Mouse (Mus musculus) liver, embryonic 16.5 days (tissue): ENCODE data around the gene Iqcn. TPM values are rescaled to one million over a fixed set of nuclear protein-coding genes. Genes with fewer than 3 reads are reported as not detected.
A peak's percentile ranks its signal among the peaks of the same experiment; 100 is the strongest.

Experiments
- ATAC-seq: fragments of 200-750 bp; cut with Nextera tagmentation; 2 replicates; pipeline ENCODE4 v1.8.0; 2017; ENCODE audit warnings: low read depth, mild to moderate bottlenecking, moderate number of reproducible peaks, moderate library complexity
- H3K27ac ChIP-seq: fragments of 300-500 bp; sonication (generic); 2 replicates; pipeline ENCODE4 v1.5.1; 2014; ENCODE audit warnings: mild to moderate bottlenecking, low read length
- H3K27me3 ChIP-seq: fragments of 300-500 bp; sonication (generic); 2 replicates; pipeline ENCODE4 v1.6.1; 2014; ENCODE audit warnings: low read depth, low read length, mixed read lengths; ENCODE audit not compliant: control insufficient read depth, insufficient read depth
- H3K36me3 ChIP-seq: fragments of 300-500 bp; sonication (generic); 2 replicates; pipeline ENCODE4 v1.6.1; 2014; ENCODE audit warnings: mild to moderate bottlenecking; ENCODE audit not compliant: control insufficient read depth, insufficient read depth
- H3K4me1 ChIP-seq: fragments of 300-500 bp; sonication (generic); 2 replicates; pipeline ENCODE4 v1.6.1; 2014; ENCODE audit warnings: low read depth, low read length, mixed read lengths; ENCODE audit not compliant: control insufficient read depth
- H3K4me2 ChIP-seq: fragments of 300-500 bp; sonication (generic); 2 replicates; pipeline ENCODE4 v1.6.1; 2014; ENCODE audit warnings: low read depth, low read length, mixed read lengths
- H3K4me3 ChIP-seq: fragments of 300-500 bp; sonication (generic); 2 replicates; pipeline ENCODE4 v1.5.1; 2014; ENCODE audit warnings: low read depth, mild to moderate bottlenecking, low read length
- H3K9ac ChIP-seq: fragments of 300-500 bp; sonication (generic); 2 replicates; pipeline ENCODE4 v1.6.1; 2014; ENCODE audit warnings: low read depth, low read length
- H3K9me3 ChIP-seq: fragments of 300-500 bp; sonication (generic); replicated peaks from 2 replicates; pipeline ENCODE4 v1.6.1; 2016; ENCODE audit warnings: low read length; ENCODE audit not compliant: control insufficient read depth
- WGBS: fragments of 180-500 bp; shearing (Covaris S2); extraction: QIAGEN DNeasy Blood & Tissue Kit; methylation state at CpG from one replicate; pipeline ENCODE4 v1.1.7; 2014; ENCODE audit not compliant: insufficient replicate concordance; 5-methylcytosine and 5-hydroxymethylcytosine counted together
- polyA plus RNA-seq: library from polyadenylated mRNA; unstranded; fragments of >200 nt; fragmentation: Nextera tagmentation; extraction: Ambion mirVana; gene quantifications from 2 replicates; pipeline ENCODE4 v1.2.1, GENCODE M21; 2015

The Iqcn gene
- polyA plus RNA-seq, 1 experiment from 2014 or later = not detected

- H3K9ac ChIP-seq = peak overlapping the region; percentile 78
- H3K4me1 ChIP-seq = peaks cover 54% of the 10 kb centered on the region
- WGBS = 3% methylated on average over 31 of the region's 31 CpGs
- no peaks in the 10 kb centered on the region for H3K36me3 ChIP-seq
- peak overlapping the region; percentile 94 for H3K27ac ChIP-seq
- peaks cover 2% of the 10 kb centered on the region; the same call in 1 of the 2 replicates for H3K27me3 ChIP-seq
- peak; percentile 35 for ATAC-seq
- peak overlapping the region; percentile 84 for H3K4me2 ChIP-seq
- no peaks in the 10 kb centered on the region for H3K9me3 ChIP-seq
- H3K4me3 ChIP-seq = peak overlapping the region; percentile 55
These were observed 7.0 kb upstream of the Iqcn start for GRCm38 (mm10) chr8:70696019-70696885.

GRCm38 (mm10) chr8:70696946-70697345 is 6.3 kb upstream of the Iqcn start:
- Histone ChIP-seq H3K4me1 (peaks cover 58% of the 10 kb centered on the region), H3K36me3 (no peaks in the 10 kb centered on the region), H3K9ac (peak overlapping the region; percentile 78), H3K9me3 (no peaks in the 10 kb centered on the region), H3K27ac (peak overlapping the region; percentile 94), H3K4me3 (peak overlapping the region; percentile 55), H3K27me3 (peaks cover 2% of the 10 kb centered on the region; the same call in 1 of the 2 replicates), H3K4me2 (peak overlapping the region; percentile 84)
- WGBS = 53% methylated on average over 4 of the region's 4 CpGs
- ATAC-seq = no peak

DNA sequence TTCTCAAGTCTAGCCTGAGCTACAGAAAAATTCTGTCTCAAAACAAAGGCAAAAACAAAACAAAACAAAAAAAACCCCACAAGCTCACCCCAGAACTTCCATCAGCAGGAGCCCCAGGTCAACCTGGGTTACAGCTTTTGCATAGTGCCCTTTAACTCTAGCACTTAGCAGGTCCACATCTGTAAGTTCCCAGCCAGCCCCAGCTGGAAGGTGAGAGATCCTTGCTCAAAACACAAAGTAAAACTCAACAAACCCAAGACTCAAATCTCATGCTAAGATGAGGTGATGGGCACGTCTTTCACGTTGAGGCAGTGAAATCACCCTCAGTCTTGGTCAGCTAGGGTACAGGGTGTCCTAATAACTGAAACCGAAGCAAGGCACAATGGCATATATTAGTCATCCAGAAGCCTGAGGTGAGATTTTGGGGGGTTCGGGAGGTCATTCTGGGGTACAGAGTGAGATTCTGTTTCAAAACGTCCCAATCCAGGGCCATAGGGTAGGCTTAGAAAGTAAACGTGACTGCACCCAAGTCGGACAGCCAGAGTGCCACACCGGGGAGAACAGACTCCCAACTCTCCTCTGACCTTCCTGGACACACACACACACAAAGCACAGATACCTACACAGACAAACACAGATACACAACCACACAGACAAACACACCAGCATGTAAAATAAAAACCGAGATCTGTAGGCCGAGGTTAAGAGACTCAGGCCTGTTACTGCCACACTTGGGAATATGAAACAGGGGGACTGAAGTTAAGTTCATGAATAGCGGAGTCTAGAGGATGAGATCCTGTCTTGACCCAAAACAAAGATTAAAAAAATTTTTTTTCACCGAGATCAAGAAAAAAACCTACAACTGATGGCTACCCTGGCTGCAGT is 5.6 kb upstream of the Iqcn start:
- H3K27ac ChIP-seq = peak overlapping the region; percentile 94
- peak overlapping the region; percentile 69 for H3K4me2 ChIP-seq
- H3K36me3 ChIP-seq = no peaks in the 10 kb centered on the region
- ATAC-seq = no peak
- no peaks in the 10 kb centered on the region for H3K27me3 ChIP-seq
- H3K4me3 ChIP-seq = peak overlapping the region; percentile 88
- H3K9me3 ChIP-seq = no peaks in the 10 kb centered on the region
- peaks cover 55% of the 10 kb centered on the region for H3K4me1 ChIP-seq
- peak overlapping the region; percentile 78 for H3K9ac ChIP-seq
- WGBS = 64% methylated on average over 12 of the region's 12 CpGs

DNA sequence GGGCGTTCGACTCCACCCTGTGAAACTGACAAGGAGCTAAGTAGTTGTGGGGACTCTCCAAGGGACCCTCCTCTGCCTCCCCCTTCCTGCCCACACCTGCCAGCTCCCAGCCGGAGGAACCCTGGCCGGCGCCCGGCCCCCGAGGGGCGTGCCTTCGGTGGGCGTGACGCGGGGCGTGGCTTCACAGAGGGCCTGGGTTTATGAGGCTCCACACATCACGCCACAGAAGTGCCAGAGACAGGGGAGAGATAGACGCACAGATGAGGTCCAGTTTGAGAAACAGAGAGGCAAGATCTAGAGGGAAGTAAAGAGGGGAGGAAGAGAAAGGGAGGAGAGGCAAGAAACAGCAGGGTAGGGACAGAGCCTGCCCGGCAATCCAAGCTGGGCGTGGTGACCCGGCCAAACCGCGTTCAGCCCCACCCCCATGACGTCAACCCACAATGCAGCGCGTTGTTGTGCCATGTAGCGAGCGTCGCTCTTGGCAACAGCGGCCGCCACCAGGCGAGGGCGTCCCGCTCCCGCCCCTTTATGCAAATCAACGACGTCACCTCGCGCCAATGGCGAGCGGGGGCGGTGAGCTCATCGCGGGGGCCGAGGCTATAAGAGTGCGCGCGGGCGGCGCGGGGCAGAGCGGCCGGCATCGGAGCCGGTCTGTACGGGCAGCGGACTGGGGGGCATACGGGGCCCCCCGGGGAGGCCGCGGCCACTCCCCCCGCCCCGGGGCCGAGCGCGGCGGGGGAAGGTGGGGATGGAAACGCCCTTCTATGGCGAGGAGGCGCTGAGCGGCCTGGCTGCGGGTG is 4.7 kb upstream of the Iqcn start, which contains the start of gene Jund:
Gene Jund (plus strand): TSS at position 640 of the 800 bp plus-strand sequence.
- H3K4me3 ChIP-seq = peak within 1 kb of the TSS; percentile 88
- H3K36me3 ChIP-seq = no peaks in the 10 kb centered on the region
- peak within 1 kb of the TSS; percentile 98 for H3K9ac ChIP-seq
- H3K9me3 ChIP-seq = no peaks in the 10 kb centered on the region
- ATAC-seq = peak; percentile 86
- peaks cover 55% of the 10 kb centered on the region for H3K4me1 ChIP-seq
- H3K27ac ChIP-seq = peak within 1 kb of the TSS; percentile 98
- WGBS = under 1% methylated on average over 64 of the region's 69 CpGs
- peak within 1 kb of the TSS; percentile 99 for H3K4me2 ChIP-seq
- no peaks in the 10 kb centered on the region for H3K27me3 ChIP-seq

- Histone ChIP-seq H3K27me3 (no peaks in the 10 kb centered on the region), H3K27ac (peak overlapping the region; percentile 98), H3K4me3 (peak overlapping the region; percentile 88), H3K9me3 (no peaks in the 10 kb centered on the region), H3K4me2 (peak overlapping the region; percentile 99), H3K9ac (peak overlapping the region; percentile 98), H3K36me3 (no peaks in the 10 kb centered on the region), H3K4me1 (peaks cover 51% of the 10 kb centered on the region)
- peak; percentile 7 for ATAC-seq
- under 1% methylated on average over 84 of the region's 89 CpGs for WGBS
These were observed 4.0 kb upstream of the Iqcn start for GRCm38 (mm10) chr8:70699116-70699833.

GRCm38 (mm10) chr8:70699834-70700554 is 3.3 kb upstream of the Iqcn start:
- WGBS = 0% methylated on average over 59 of the region's 59 CpGs
- no peaks in the 10 kb centered on the region for H3K27me3 ChIP-seq
- peak overlapping the region; percentile 98 for H3K9ac ChIP-seq
- H3K9me3 ChIP-seq = no peaks in the 10 kb centered on the region
- H3K4me1 ChIP-seq = peaks cover 46% of the 10 kb centered on the region
- H3K36me3 ChIP-seq = no peaks in the 10 kb centered on the region
- peak overlapping the region; percentile 98 for H3K27ac ChIP-seq
- H3K4me2 ChIP-seq = peak overlapping the region; percentile 99
- H3K4me3 ChIP-seq = peak overlapping the region; percentile 88
- ATAC-seq = no peak

DNA sequence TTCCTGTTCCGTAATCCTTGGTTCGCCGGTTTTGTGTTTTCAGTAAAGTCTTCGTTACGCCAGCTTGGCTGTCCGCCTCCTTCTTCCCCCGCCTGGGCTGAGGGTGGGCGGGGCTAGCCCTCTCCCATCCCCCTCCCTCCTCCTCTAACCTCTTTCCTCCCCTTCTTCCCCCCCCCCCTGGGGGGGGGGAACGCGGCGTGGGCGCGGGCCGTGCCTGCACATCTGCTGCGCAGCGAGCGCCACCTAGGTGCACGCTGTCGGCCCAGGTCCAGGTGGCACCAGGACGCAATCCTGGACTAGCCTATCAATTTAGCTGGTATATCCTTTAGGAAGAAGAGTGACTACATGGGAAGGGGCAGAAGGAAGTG is 2.7 kb upstream of the Iqcn start:
- WGBS = under 1% methylated on average over 20 of the region's 20 CpGs
- ATAC-seq = peak; percentile 2
- Histone ChIP-seq H3K4me2 (peak overlapping the region; percentile 99), H3K4me1 (peaks cover 40% of the 10 kb centered on the region), H3K9ac (peak overlapping the region; percentile 98), H3K27ac (peak overlapping the region; percentile 98), H3K9me3 (no peaks in the 10 kb centered on the region), H3K27me3 (no peaks in the 10 kb centered on the region), H3K4me3 (peak overlapping the region; percentile 88), H3K36me3 (no peaks in the 10 kb centered on the region)
